7 mouse cellular contexts compared by ENCODE assay signal in the genomic region with DNA sequence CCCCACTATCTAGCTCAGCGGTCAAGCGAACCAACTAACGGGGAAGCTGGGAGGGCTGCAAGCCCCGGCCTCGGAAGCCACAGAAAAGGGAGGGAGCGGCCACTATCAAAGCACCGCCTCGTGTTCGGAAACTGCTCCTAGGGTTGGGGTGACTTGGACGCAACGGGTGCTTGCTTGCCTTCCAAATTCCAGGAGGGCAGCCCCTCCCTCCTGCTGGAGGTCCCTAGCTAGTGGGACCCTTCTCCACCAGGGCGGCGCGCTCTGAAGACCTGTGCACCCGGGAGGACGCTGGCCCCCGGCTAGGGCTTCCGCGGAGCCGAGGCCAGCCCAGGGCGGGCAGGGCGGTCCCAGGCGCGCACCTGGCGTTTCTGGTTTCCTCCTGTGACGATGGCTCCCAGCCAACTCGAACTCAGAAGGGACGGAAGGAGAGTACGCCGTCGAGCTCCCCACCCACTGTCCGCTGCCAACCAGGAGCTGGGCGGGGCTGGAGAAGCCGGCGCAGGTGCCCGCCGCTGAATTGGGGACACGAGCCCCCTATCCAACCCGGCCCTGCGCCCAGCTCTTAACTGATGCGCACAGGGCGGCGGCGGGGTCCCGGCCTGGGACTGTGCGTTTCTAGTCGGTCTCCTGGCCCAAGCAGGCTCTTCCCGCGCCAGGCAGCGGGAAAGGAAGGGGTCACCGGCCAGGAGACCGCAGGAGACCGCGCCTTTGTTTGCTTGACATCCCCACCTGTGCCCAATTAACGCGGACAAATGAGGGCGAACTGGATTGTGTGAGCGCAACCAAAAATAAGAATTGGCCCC. TPM values are rescaled to one million over a fixed set of nuclear protein-coding genes. Genes with fewer than 3 reads are reported as not detected.
DNase-seq lines count a peak whose midpoint lies in the region; ATAC-seq lines count a peak whose summit lies in the region.

No protein-coding gene starts in this region.

- peak overlapping the region; percentile 67 for H3K9ac ChIP-seq in heart, embryonic 11.5 days (ENCODE audit: low read depth, low read length)
- peak overlapping the region; percentile 56 for H3K9ac ChIP-seq in kidney, embryonic 14.5 days (ENCODE audit: low read depth, low read length)

- peak; percentile 57 to 59 for DNase-seq in cerebellum, postnatal 10 days
- DNase-seq in lung, postnatal 14 days = peak; percentile 82
- peak; percentile 59 for DNase-seq in ovary, postnatal 36 days (ENCODE audit: low spot score)
- DNase-seq in urinary bladder, postnatal 14 days (ENCODE audit: low spot score) = peak; percentile 91

- under 1% methylated on average over 57 of the region's 58 CpGs for WGBS in heart, embryonic 11.5 days (ENCODE audit: insufficient replicate concordance)
- WGBS in kidney, embryonic 14.5 days = under 1% methylated on average over 58 of the region's 58 CpGs

- H3K9me3 ChIP-seq in heart, embryonic 11.5 days (replicated peaks; ENCODE audit: control insufficient read depth, low read length) = no peaks in the 10 kb centered on the region
- H3K9me3 ChIP-seq in kidney, embryonic 14.5 days (ENCODE audit: control insufficient read depth, low read length) = no peaks in the 10 kb centered on the region

- H3K27me3 ChIP-seq in heart, embryonic 11.5 days (ENCODE audit: control insufficient read depth, insufficient read depth, low read length) = peaks cover 7% of the 10 kb centered on the region
- 0 out of 2 replicates have a peak, but pooled peaks cover 6% of the 10 kb centered on the region for H3K27me3 ChIP-seq in kidney, embryonic 14.5 days (ENCODE audit: control insufficient read depth, insufficient read depth, low read length)

- peak overlapping the region; percentile 92 for H3K4me2 ChIP-seq in heart, embryonic 11.5 days
- peak overlapping the region; percentile 86 for H3K4me2 ChIP-seq in kidney, embryonic 14.5 days (replicated peaks; ENCODE audit: low read depth, low read length)

- H3K36me3 ChIP-seq in heart, embryonic 11.5 days (ENCODE audit: control insufficient read depth, insufficient read depth, low read length) = no peaks in the 10 kb centered on the region
- no peaks in the 10 kb centered on the region for H3K36me3 ChIP-seq in kidney, embryonic 14.5 days (ENCODE audit: control insufficient read depth, insufficient read depth, low read length)

- H3K4me1 ChIP-seq in heart, embryonic 11.5 days (ENCODE audit: control insufficient read depth, insufficient read depth, low read length) = peaks cover 17% of the 10 kb centered on the region
- H3K4me1 ChIP-seq in kidney, embryonic 14.5 days (ENCODE audit: control insufficient read depth, insufficient read depth, low read length) = peaks cover 21% of the 10 kb centered on the region; the same call in 1 of the 2 replicates

- peak; percentile 85 for ATAC-seq in activated CD4-positive, CD25-positive, alpha-beta regulatory T cell, adult 4 months
- ATAC-seq in heart, embryonic 11.5 days (replicated peaks; ENCODE audit: insufficient number of reproducible peaks, low FRiP score, low TSS enrichment) = peak; percentile 51; the same call in 1 of the 2 replicates
- ATAC-seq in kidney, embryonic 14.5 days (ENCODE audit: low FRiP score, low TSS enrichment) = peak; percentile 85

- no peak overlapping the region for H3K27ac ChIP-seq in heart, embryonic 11.5 days (ENCODE audit: low read depth, low read length)
- peak overlapping the region; percentile 75 for H3K27ac ChIP-seq in kidney, embryonic 14.5 days (ENCODE audit: low read depth, low read length)

- peak overlapping the region; percentile 52 for H3K4me3 ChIP-seq in heart, embryonic 11.5 days (ENCODE audit: low read depth, low read length)
- H3K4me3 ChIP-seq in kidney, embryonic 14.5 days (ENCODE audit: low read length) = peak overlapping the region; percentile 41

RNA-seq across cellular contexts. Expression of a gene that starts 18.5 kb away (rescaled TPM):
- polyA plus RNA-seq in activated CD4-positive, CD25-positive, alpha-beta regulatory T cell, adult 4 months (2017; shearing (Covaris generic)) = not detected
- 0.36 TPM in 1 of 2 replicates, not detected in the other for polyA plus RNA-seq in heart, embryonic 11.5 days (2014; fragmentation: Nextera tagmentation; extraction: Ambion mirVana)
- 3.5 and 6.0 TPM in 2 replicates for polyA plus RNA-seq in kidney, embryonic 14.5 days (2014; fragmentation: Nextera tagmentation; extraction: Ambion mirVana)

RNA-seq across cellular contexts. Expression of a gene that starts 32.1 kb away (rescaled TPM):
- 10 to 100 TPM; 14.9 to 19.3 TPM for polyA plus RNA-seq in activated CD4-positive, CD25-positive, alpha-beta regulatory T cell, adult 4 months (2017; shearing (Covaris generic))
- 23.6 and 26.5 TPM in 2 replicates for polyA plus RNA-seq in heart, embryonic 11.5 days (2014; fragmentation: Nextera tagmentation; extraction: Ambion mirVana)
- 30.2 and 47.3 TPM in 2 replicates for polyA plus RNA-seq in kidney, embryonic 14.5 days (2014; fragmentation: Nextera tagmentation; extraction: Ambion mirVana)

RNA-seq across cellular contexts. Expression of a gene that starts 51.7 kb away (rescaled TPM):
- 100 to 1,000 TPM; 770 to 845 TPM for polyA plus RNA-seq in activated CD4-positive, CD25-positive, alpha-beta regulatory T cell, adult 4 months (2017; shearing (Covaris generic))
- polyA plus RNA-seq in heart, embryonic 11.5 days (2014; fragmentation: Nextera tagmentation; extraction: Ambion mirVana) = 1.3 and 1.7 TPM in 2 replicates
- polyA plus RNA-seq in kidney, embryonic 14.5 days (2014; fragmentation: Nextera tagmentation; extraction: Ambion mirVana) = 2.3 and 2.8 TPM in 2 replicates

RNA-seq across cellular contexts. Expression of a gene that starts 52.6 kb away (rescaled TPM):
- polyA plus RNA-seq in activated CD4-positive, CD25-positive, alpha-beta regulatory T cell, adult 4 months (2017; shearing (Covaris generic)) = under 1 TPM in 1 of 2 experiments, not detected in 1; 0.20 TPM
- 0.10 TPM in 1 of 2 replicates, not detected in the other for polyA plus RNA-seq in heart, embryonic 11.5 days (2014; fragmentation: Nextera tagmentation; extraction: Ambion mirVana)
- polyA plus RNA-seq in kidney, embryonic 14.5 days (2014; fragmentation: Nextera tagmentation; extraction: Ambion mirVana) = 0.35 and 0.57 TPM in 2 replicates

Comparison
In these comparisons a context has a peak if more than half of its experiments do, and no peak if none do; other contexts are left out.
1. RNA of a gene that starts 51.7 kb away (polyA plus RNA-seq): 770 to 845 TPM in activated CD4-positive, CD25-positive, alpha-beta regulatory T cell, adult 4 months; 2.3 to 2.8 TPM in kidney, embryonic 14.5 days and 1.3 to 1.7 TPM in heart, embryonic 11.5 days; every median in the first group is over 100 times any median in the second.
2. Peak in every context shown above with its lines, with median percentiles within 50 percentile points of each other: ATAC-seq and DNase-seq.